Mouse (Mus musculus) intestine, embryonic 14.5 days (tissue): ENCODE measurements at regions not wholly inside any gene's neighbourhood (a gene's known extent, or its start where the extent isn't known, plus 50 kb on each side); places are given as distances from the start of the nearest gene placed in this dataset.

Source experiments
- ATAC-seq: fragments of 200-750 bp; cut with Nextera tagmentation; replicated peaks from 2 replicates; pipeline ENCODE4 v1.8.0; 2017; ENCODE audit warnings: low read depth, moderate number of reproducible peaks, moderate TSS enrichment, moderate library complexity; ENCODE audit not compliant: low FRiP score, low TSS enrichment
- DNase-seq: peaks from one replicate; pipeline ENCODE4 v3.0.0-alpha.2; 2018; ENCODE audit warnings: low spot score
- H3K27ac ChIP-seq: fragments of 300-500 bp; sonication (generic); 2 replicates; pipeline ENCODE4 v1.5.1; 2014; ENCODE audit warnings: low read depth, mild to moderate bottlenecking, control low read depth
- H3K27me3 ChIP-seq: fragments of 300-500 bp; sonication (generic); replicated peaks from 2 replicates; pipeline ENCODE4 v1.6.1; 2014; ENCODE audit warnings: low read length, control low read depth; ENCODE audit not compliant: control insufficient read depth, insufficient read depth
- H3K36me3 ChIP-seq: fragments of 300-500 bp; sonication (generic); 2 replicates; pipeline ENCODE4 v1.6.1; 2014; ENCODE audit warnings: low read length, control low read depth; ENCODE audit not compliant: control insufficient read depth, insufficient read depth
- H3K4me1 ChIP-seq: fragments of 300-500 bp; sonication (generic); replicated peaks from 2 replicates; pipeline ENCODE4 v1.6.1; 2014; ENCODE audit warnings: low read length, control low read depth, mixed read lengths; ENCODE audit not compliant: control insufficient read depth, insufficient read depth
- H3K4me2 ChIP-seq: fragments of 300-500 bp; sonication (generic); 2 replicates; pipeline ENCODE4 v1.6.1; 2014; ENCODE audit warnings: low read length
- H3K4me3 ChIP-seq: fragments of 300-500 bp; sonication (generic); 2 replicates; pipeline ENCODE4 v1.5.1; 2014; ENCODE audit warnings: low read depth, low read length, control low read depth, mixed read lengths
- H3K9ac ChIP-seq: fragments of 300-500 bp; sonication (generic); 2 replicates; pipeline ENCODE4 v1.6.1; 2014; ENCODE audit warnings: mild to moderate bottlenecking, low read length
- H3K9me3 ChIP-seq: fragments of 300-500 bp; sonication (generic); 2 replicates; pipeline ENCODE4 v1.6.1; 2016; ENCODE audit warnings: low read length, control low read depth; ENCODE audit not compliant: control insufficient read depth
- WGBS: fragments of 180-500 bp; shearing (Covaris S2); extraction: QIAGEN DNeasy Blood & Tissue Kit; methylation state at CpG from one replicate; pipeline ENCODE4 v1.1.7; 2014; 5-methylcytosine and 5-hydroxymethylcytosine counted together

GRCm38 (mm10) chr16:42666601-42667000 is 209.1 kb upstream of the Zbtb20 start:
- no peak for DNase-seq

GRCm38 (mm10) chr16:42651904-42652732 is 223.6 kb upstream of the Zbtb20 start:
- Histone ChIP-seq H3K4me3 (no peak overlapping the region), H3K36me3 (no peaks in the 10 kb centered on the region), H3K27me3 (no peaks in the 10 kb centered on the region), H3K4me2 (no peak overlapping the region), H3K27ac (no peak overlapping the region), H3K9ac (no peak overlapping the region), H3K9me3 (0 out of 2 replicates have a peak, but pooled peaks cover 4% of the 10 kb centered on the region), H3K4me1 (no peaks in the 10 kb centered on the region)
- DNase-seq (no peak), ATAC-seq (no peak)
- 87% methylated on average over 10 of the region's 10 CpGs for WGBS

More at GRCm38 (mm10) chr16:42666601-42667000, 209.1 kb upstream of the Zbtb20 start:
- 71% methylated on average over 3 of the region's 3 CpGs for WGBS
- Histone ChIP-seq H3K9me3 (no peaks in the 10 kb centered on the region), H3K4me1 (no peaks in the 10 kb centered on the region), H3K4me3 (no peak overlapping the region), H3K27ac (no peak overlapping the region), H3K4me2 (no peak overlapping the region), H3K27me3 (no peaks in the 10 kb centered on the region), H3K36me3 (no peaks in the 10 kb centered on the region), H3K9ac (no peak overlapping the region)
- no peak for ATAC-seq

- DNase-seq (no peak), ATAC-seq (no peak)
- H3K36me3 ChIP-seq: no peaks in the 10 kb centered on the region
- H3K4me3 ChIP-seq: no peak overlapping the region
- H3K4me2 ChIP-seq: no peak overlapping the region
- no peaks in the 10 kb centered on the region for H3K27me3 ChIP-seq
- H3K9ac ChIP-seq: no peak overlapping the region
- no peak overlapping the region for H3K27ac ChIP-seq
- H3K9me3 ChIP-seq: 0 out of 2 replicates have a peak, but pooled peaks cover 4% of the 10 kb centered on the region
- no peaks in the 10 kb centered on the region for H3K4me1 ChIP-seq
- 78% methylated on average over 5 of the region's 5 CpGs for WGBS
Measured at GRCm38 (mm10) chr16:42649767-42650166, 225.9 kb upstream of the Zbtb20 start.

- Histone ChIP-seq H3K9ac (no peak overlapping the region), H3K9me3 (no peaks in the 10 kb centered on the region), H3K4me3 (no peak overlapping the region), H3K4me1 (no peaks in the 10 kb centered on the region), H3K36me3 (no peaks in the 10 kb centered on the region), H3K27me3 (no peaks in the 10 kb centered on the region), H3K27ac (no peak overlapping the region), H3K4me2 (no peak overlapping the region)
- no peak for ATAC-seq
- DNase-seq: no peak
- 93% methylated on average over 5 of the region's 5 CpGs for WGBS
Measured at GRCm38 (mm10) chr16:42648531-42649142, 227.0 kb upstream of the Zbtb20 start.

- ATAC-seq: no peak
- WGBS: 95% methylated on average over 5 of the region's 5 CpGs
- Histone ChIP-seq H3K36me3 (no peaks in the 10 kb centered on the region), H3K4me3 (no peak overlapping the region), H3K27ac (no peak overlapping the region), H3K4me2 (no peak overlapping the region), H3K9ac (no peak overlapping the region), H3K9me3 (no peaks in the 10 kb centered on the region), H3K4me1 (no peaks in the 10 kb centered on the region), H3K27me3 (no peaks in the 10 kb centered on the region)
- DNase-seq: no peak
Measured at GRCm38 (mm10) chr16:42647762-42648161, 227.9 kb upstream of the Zbtb20 start.

- Histone ChIP-seq H3K4me1 (no peaks in the 10 kb centered on the region), H3K27me3 (no peaks in the 10 kb centered on the region), H3K9me3 (no peaks in the 10 kb centered on the region), H3K4me3 (no peak overlapping the region), H3K27ac (no peak overlapping the region), H3K36me3 (no peaks in the 10 kb centered on the region), H3K4me2 (no peak overlapping the region), H3K9ac (no peak overlapping the region)
- DNase-seq (no peak), ATAC-seq (no peak)
- 72% methylated on average over 3 of the region's 3 CpGs for WGBS
Measured at GRCm38 (mm10) chr16:42635766-42636165, 239.9 kb upstream of the Zbtb20 start.

- H3K9ac ChIP-seq: no peak overlapping the region
- 82% methylated on average over 3 of the region's 3 CpGs for WGBS
- H3K36me3 ChIP-seq: no peaks in the 10 kb centered on the region
- DNase-seq (no peak), ATAC-seq (no peak)
- no peak overlapping the region for H3K27ac ChIP-seq
- no peak overlapping the region for H3K4me3 ChIP-seq
- H3K27me3 ChIP-seq: no peaks in the 10 kb centered on the region
- H3K9me3 ChIP-seq: no peaks in the 10 kb centered on the region
- H3K4me1 ChIP-seq: no peaks in the 10 kb centered on the region
- H3K4me2 ChIP-seq: no peak overlapping the region
Measured at GRCm38 (mm10) chr16:42627675-42628074, 248.0 kb upstream of the Zbtb20 start.

- Histone ChIP-seq H3K27me3 (no peaks in the 10 kb centered on the region), H3K27ac (no peak overlapping the region), H3K4me3 (no peak overlapping the region), H3K36me3 (no peaks in the 10 kb centered on the region), H3K4me2 (no peak overlapping the region), H3K9ac (no peak overlapping the region), H3K4me1 (no peaks in the 10 kb centered on the region), H3K9me3 (no peaks in the 10 kb centered on the region)
- ATAC-seq (no peak), DNase-seq (no peak)
- 78% methylated on average over 3 of the region's 3 CpGs for WGBS
Measured at GRCm38 (mm10) chr16:42615920-42616319, 259.8 kb upstream of the Zbtb20 start.

- H3K27me3 ChIP-seq: no peaks in the 10 kb centered on the region
- H3K36me3 ChIP-seq: no peaks in the 10 kb centered on the region
- no peaks in the 10 kb centered on the region for H3K4me1 ChIP-seq
- no peak for DNase-seq
- H3K9me3 ChIP-seq: no peaks in the 10 kb centered on the region
- H3K9ac ChIP-seq: no peak overlapping the region
- no peak for ATAC-seq
- no peak overlapping the region for H3K4me3 ChIP-seq
- 74% methylated on average over 2 of the region's 2 CpGs for WGBS
- H3K4me2 ChIP-seq: no peak overlapping the region
- no peak overlapping the region for H3K27ac ChIP-seq
Measured at GRCm38 (mm10) chr16:42612011-42612410, 263.7 kb upstream of the Zbtb20 start.
